ENCODE assay signal across 18 mouse cellular contexts in the genomic region with DNA sequence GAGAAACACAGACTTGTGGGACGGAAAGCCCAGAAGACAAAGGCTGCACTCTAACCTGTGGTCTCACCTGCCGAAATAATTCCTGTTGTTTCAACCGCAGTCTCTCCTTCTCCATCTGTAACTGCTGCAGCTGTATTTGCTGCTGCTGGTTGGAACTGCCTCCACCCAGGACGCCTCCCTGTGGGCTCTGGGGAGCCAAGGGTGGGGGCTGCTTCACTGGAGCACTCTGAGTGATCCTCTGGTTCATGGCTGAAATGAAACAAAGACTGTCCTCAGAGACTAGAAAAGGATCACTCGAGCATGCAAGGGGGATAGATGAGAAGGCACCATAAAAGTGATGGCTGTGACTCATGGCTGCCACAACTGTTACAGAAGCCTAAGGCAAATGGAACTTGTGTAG. TPM values are rescaled to one million over a fixed set of nuclear protein-coding genes. Genes with fewer than 3 reads are reported as not detected.
DNase-seq lines count a peak whose midpoint lies in the region; ATAC-seq and TF ChIP-seq lines count a peak whose summit lies in the region.
"Had no signal": no experiment of that assay in that cellular context is flagged by ENCODE, and none has a peak within 500 bp of the region (broad histone marks: within the 10 kb centered on the region; RNA-seq: fewer than 3 reads in every experiment).

No protein-coding gene starts in this region.

- H3K4me1 ChIP-seq in hindbrain, embryonic 11.5 days (replicated peaks; ENCODE audit: control insufficient read depth, insufficient read depth, low read length): no peaks in the 10 kb centered on the region
- H3K4me1 ChIP-seq in hindbrain, embryonic 10.5 days (replicated peaks): peaks cover 5% of the 10 kb centered on the region; the same call in 1 of the 2 replicates
- H3K4me1 ChIP-seq in neural tube, embryonic 11.5 days (ENCODE audit: control insufficient read depth, insufficient read depth, low read length): no peaks in the 10 kb centered on the region
- no peaks in the 10 kb centered on the region for H3K4me1 ChIP-seq in midbrain, postnatal 0 days (ENCODE audit: insufficient read depth, low read length)
- H3K4me1 ChIP-seq: megakaryocyte, embryonic 14.5 days had no signal

- no peak overlapping the region for H3K4me3 ChIP-seq in hindbrain, embryonic 11.5 days (ENCODE audit: low read depth, low read length)
- no peak overlapping the region for H3K4me3 ChIP-seq in hindbrain, embryonic 10.5 days
- no peak overlapping the region for H3K4me3 ChIP-seq in neural tube, embryonic 11.5 days (ENCODE audit: low read depth, low read length)
- H3K4me3 ChIP-seq in midbrain, postnatal 0 days (ENCODE audit: low read depth, low read length): no peak overlapping the region
- H3K4me3 ChIP-seq: layer of hippocampus, adult 2 months; limb, embryonic 13.5 days; liver, embryonic 15.5 days; megakaryocyte, embryonic 14.5 days had no signal

- H3K36me3 ChIP-seq in hindbrain, embryonic 11.5 days (ENCODE audit: control insufficient read depth, insufficient read depth, low read length): no peaks in the 10 kb centered on the region
- peaks cover 80% of the 10 kb centered on the region for H3K36me3 ChIP-seq in hindbrain, embryonic 10.5 days
- peaks cover 5% of the 10 kb centered on the region for H3K36me3 ChIP-seq in neural tube, embryonic 11.5 days (ENCODE audit: control insufficient read depth, insufficient read depth, low read length)
- no peaks in the 10 kb centered on the region for H3K36me3 ChIP-seq in midbrain, postnatal 0 days (ENCODE audit: insufficient read depth, low read length)

- ATAC-seq in hindbrain, embryonic 11.5 days (ENCODE audit: low FRiP score): 0 out of 2 replicates have a peak, but pooled peaks have one; percentile 40
- 0 out of 2 replicates have a peak, but pooled peaks have one; percentile 60 for ATAC-seq in neural tube, embryonic 11.5 days (ENCODE audit: insufficient read depth, low FRiP score, low TSS enrichment)
- ATAC-seq in midbrain, postnatal 0 days (ENCODE audit: low FRiP score): 0 out of 2 replicates have a peak, but pooled peaks have one; percentile 36
- ATAC-seq: forebrain, embryonic 14.5 days had no signal

- H3K4me2 ChIP-seq in hindbrain, embryonic 11.5 days (replicated peaks; ENCODE audit: low read depth, low read length): no peak overlapping the region
- no peak overlapping the region for H3K4me2 ChIP-seq in neural tube, embryonic 11.5 days (ENCODE audit: low read depth)
- no peak overlapping the region for H3K4me2 ChIP-seq in midbrain, postnatal 0 days (ENCODE audit: low read depth, low read length, poor library complexity, severe bottlenecking)
- H3K4me2 ChIP-seq: limb, embryonic 13.5 days; liver, embryonic 15.5 days had no signal

- DNase-seq in hindbrain, embryonic 11.5 days (ENCODE audit: low spot score): no peak
- no peak for DNase-seq in hindbrain, embryonic 10.5 days (ENCODE audit: low spot score)
- peak; percentile 17 for DNase-seq in neural tube, embryonic 11.5 days (ENCODE audit: low spot score)
- no peak for DNase-seq in neural tube, embryonic 10.5 days (ENCODE audit: extremely low spot score, low spot score)
- DNase-seq in midbrain, postnatal 0 days (ENCODE audit: low spot score): no peak
- no peak for DNase-seq in layer of hippocampus, adult 9-11 months
- no peak for DNase-seq in frontal cortex, postnatal 14 days (ENCODE audit: low spot score in 2 of 2)
- DNase-seq: B cell, adult 2 months; cerebellum, adult 8-10 months; kidney, adult 18-20 months; lung, postnatal 10 days; right cerebral cortex, adult 18-20 months; thymus, postnatal 4 days had no signal

- H3K9me3 ChIP-seq in hindbrain, embryonic 11.5 days (ENCODE audit: control insufficient read depth, low read length): no peaks in the 10 kb centered on the region
- H3K9me3 ChIP-seq in hindbrain, embryonic 10.5 days: no peaks in the 10 kb centered on the region
- H3K9me3 ChIP-seq in neural tube, embryonic 11.5 days (ENCODE audit: control insufficient read depth, low read length): no peaks in the 10 kb centered on the region
- no peaks in the 10 kb centered on the region for H3K9me3 ChIP-seq in midbrain, postnatal 0 days (ENCODE audit: low read length)
- H3K9me3 ChIP-seq: limb, embryonic 13.5 days; liver, embryonic 15.5 days; megakaryocyte, embryonic 14.5 days had no signal

- no peak overlapping the region for H3K9ac ChIP-seq in hindbrain, embryonic 11.5 days (ENCODE audit: low read depth, low read length)
- H3K9ac ChIP-seq in neural tube, embryonic 11.5 days (ENCODE audit: low read length): no peak overlapping the region
- H3K9ac ChIP-seq in midbrain, postnatal 0 days (replicated peaks; ENCODE audit: low read length, poor library complexity, severe bottlenecking): no peak overlapping the region
- H3K9ac ChIP-seq: limb, embryonic 13.5 days; liver, embryonic 15.5 days had no signal

- TF ChIP-seq CTCF in midbrain, postnatal 0 days (IDR thresholded peaks at IDR 0.05): no peak

- no peak overlapping the region for H3K27ac ChIP-seq in hindbrain, embryonic 11.5 days (ENCODE audit: low read depth, low read length)
- no peak overlapping the region for H3K27ac ChIP-seq in hindbrain, embryonic 10.5 days
- no peak overlapping the region for H3K27ac ChIP-seq in neural tube, embryonic 11.5 days (ENCODE audit: low read depth, low read length)
- no peak overlapping the region for H3K27ac ChIP-seq in midbrain, postnatal 0 days (ENCODE audit: low read depth, low read length)
- H3K27ac ChIP-seq: layer of hippocampus, adult 2 months; limb, embryonic 13.5 days; liver, embryonic 15.5 days had no signal

- no peaks in the 10 kb centered on the region for H3K27me3 ChIP-seq in hindbrain, embryonic 11.5 days (ENCODE audit: control insufficient read depth, insufficient read depth, low read length)
- H3K27me3 ChIP-seq in hindbrain, embryonic 10.5 days (ENCODE audit: insufficient read depth, poor library complexity, severe bottlenecking): no peaks in the 10 kb centered on the region
- H3K27me3 ChIP-seq in neural tube, embryonic 11.5 days (ENCODE audit: control insufficient read depth, insufficient read depth, low read length): no peaks in the 10 kb centered on the region
- no peaks in the 10 kb centered on the region for H3K27me3 ChIP-seq in midbrain, postnatal 0 days (ENCODE audit: insufficient read depth, low read length)
- H3K27me3 ChIP-seq: limb, embryonic 13.5 days; liver, embryonic 15.5 days had no signal

- WGBS in hindbrain, embryonic 11.5 days: 77% methylated on average over 5 of the region's 5 CpGs
- WGBS in hindbrain, embryonic 10.5 days: 84% methylated on average over 5 of the region's 5 CpGs
- 65% methylated on average over 5 of the region's 5 CpGs for WGBS in neural tube, embryonic 11.5 days
- 80% methylated on average over 5 of the region's 5 CpGs for WGBS in midbrain, postnatal 0 days

RNA-seq across cellular contexts. Expression of a gene that starts 51.5 kb away (rescaled TPM):
- 26.2 and 28.5 TPM in 2 replicates for polyA plus RNA-seq in hindbrain, embryonic 11.5 days (2014; fragmentation: Nextera tagmentation; extraction: Ambion mirVana)
- polyA plus RNA-seq in hindbrain, embryonic 10.5 days (2016; fragmentation: Nextera tagmentation; extraction: Ambion mirVana): 31.3 and 32.4 TPM in 2 replicates
- 27.2 and 31.6 TPM in 2 replicates for polyA plus RNA-seq in neural tube, embryonic 11.5 days (2014; fragmentation: Nextera tagmentation; extraction: Ambion mirVana)
- total RNA-seq in midbrain, postnatal 0 days (2014; rRNA removed): 12.5 and 15.8 TPM in 2 replicates
- 3.1 and 4.1 TPM in 2 replicates for polyA plus RNA-seq in midbrain, postnatal 0 days (2015; fragmentation: Nextera tagmentation; extraction: Ambion mirVana)
